9 mouse cellular contexts compared by ENCODE assay signal in genomic region chr17:27547253-27547868, GRCm38 (mm10). TPM values are rescaled to one million over a fixed set of nuclear protein-coding genes. Genes with fewer than 3 reads are reported as not detected.
DNase-seq lines count a peak whose midpoint lies in the region; ATAC-seq lines count a peak whose summit lies in the region.
"Had no signal": no experiment of that assay in that cellular context is flagged by ENCODE, and none has a peak within 500 bp of the region (broad histone marks: within the 10 kb centered on the region; RNA-seq: fewer than 3 reads in every experiment).

No protein-coding gene starts in this region.

- H3K36me3 ChIP-seq in forebrain, embryonic 10.5 days (replicated peaks), result no peaks in the 10 kb centered on the region
- no peaks in the 10 kb centered on the region for H3K36me3 ChIP-seq in forebrain, embryonic 15.5 days
- no peaks in the 10 kb centered on the region for H3K36me3 ChIP-seq in heart, embryonic 11.5 days (ENCODE audit: control insufficient read depth, insufficient read depth, low read length)
- no peaks in the 10 kb centered on the region for H3K36me3 ChIP-seq in limb, embryonic 10.5 days
- no peaks in the 10 kb centered on the region for H3K36me3 ChIP-seq in hindbrain, embryonic 11.5 days (ENCODE audit: control insufficient read depth, insufficient read depth, low read length)

- 69% methylated on average over 9 of the region's 9 CpGs for WGBS in forebrain, embryonic 10.5 days
- WGBS in forebrain, embryonic 15.5 days, result 75% methylated on average over 9 of the region's 9 CpGs
- 63% methylated on average over 9 of the region's 9 CpGs for WGBS in heart, embryonic 11.5 days (ENCODE audit: insufficient replicate concordance)
- WGBS in limb, embryonic 10.5 days, result 78% methylated on average over 9 of the region's 9 CpGs
- 71% methylated on average over 9 of the region's 9 CpGs for WGBS in hindbrain, embryonic 11.5 days

- H3K9me3 ChIP-seq in forebrain, embryonic 10.5 days, result no peaks in the 10 kb centered on the region
- H3K9me3 ChIP-seq in forebrain, embryonic 15.5 days, result no peaks in the 10 kb centered on the region
- H3K9me3 ChIP-seq in heart, embryonic 11.5 days (replicated peaks; ENCODE audit: control insufficient read depth, low read length), result no peaks in the 10 kb centered on the region
- no peaks in the 10 kb centered on the region for H3K9me3 ChIP-seq in limb, embryonic 10.5 days (replicated peaks)
- no peaks in the 10 kb centered on the region for H3K9me3 ChIP-seq in hindbrain, embryonic 11.5 days (ENCODE audit: control insufficient read depth, low read length)

- ATAC-seq in forebrain, embryonic 15.5 days (replicated peaks), result no peak
- 0 out of 2 replicates have a peak, but pooled peaks have one; percentile 29 for ATAC-seq in heart, embryonic 11.5 days (replicated peaks; ENCODE audit: insufficient number of reproducible peaks, low FRiP score, low TSS enrichment)
- ATAC-seq in CD4-positive, CD25-positive, alpha-beta regulatory T cell, adult 4 months, result no peak
- no peak for ATAC-seq in hindbrain, embryonic 11.5 days (ENCODE audit: low FRiP score)
- ATAC-seq: midbrain, embryonic 16.5 days had no signal

- H3K27ac ChIP-seq in forebrain, embryonic 10.5 days, result peak overlapping the region; percentile 16; the same call in 1 of the 2 replicates
- H3K27ac ChIP-seq in forebrain, embryonic 15.5 days (replicated peaks), result no peak overlapping the region
- H3K27ac ChIP-seq in heart, embryonic 11.5 days (ENCODE audit: low read depth, low read length), result no peak overlapping the region
- H3K27ac ChIP-seq in limb, embryonic 10.5 days, result peak overlapping the region; percentile 70
- H3K27ac ChIP-seq in hindbrain, embryonic 11.5 days (ENCODE audit: low read depth, low read length), result no peak overlapping the region

- H3K4me1 ChIP-seq in forebrain, embryonic 10.5 days, result peaks cover 55% of the 10 kb centered on the region
- peaks cover 8% of the 10 kb centered on the region for H3K4me1 ChIP-seq in forebrain, embryonic 15.5 days
- H3K4me1 ChIP-seq in heart, embryonic 11.5 days (ENCODE audit: control insufficient read depth, insufficient read depth, low read length), result peaks cover 8% of the 10 kb centered on the region
- peaks cover 59% of the 10 kb centered on the region for H3K4me1 ChIP-seq in limb, embryonic 10.5 days
- peaks cover 12% of the 10 kb centered on the region for H3K4me1 ChIP-seq in hindbrain, embryonic 11.5 days (replicated peaks; ENCODE audit: control insufficient read depth, insufficient read depth, low read length)

- peaks cover 8% of the 10 kb centered on the region; the same call in 1 of the 2 replicates for H3K27me3 ChIP-seq in forebrain, embryonic 10.5 days (ENCODE audit: poor library complexity, severe bottlenecking)
- H3K27me3 ChIP-seq in forebrain, embryonic 15.5 days, result no peaks in the 10 kb centered on the region
- no peaks in the 10 kb centered on the region for H3K27me3 ChIP-seq in heart, embryonic 11.5 days (ENCODE audit: control insufficient read depth, insufficient read depth, low read length)
- peaks cover 9% of the 10 kb centered on the region; the same call in 1 of the 2 replicates for H3K27me3 ChIP-seq in limb, embryonic 10.5 days (ENCODE audit: low read depth, poor library complexity, severe bottlenecking)
- no peaks in the 10 kb centered on the region for H3K27me3 ChIP-seq in hindbrain, embryonic 11.5 days (ENCODE audit: control insufficient read depth, insufficient read depth, low read length)

- no peak overlapping the region for H3K9ac ChIP-seq in forebrain, embryonic 15.5 days (replicated peaks)
- peak overlapping the region; percentile 49; the same call in 1 of the 2 replicates for H3K9ac ChIP-seq in heart, embryonic 11.5 days (ENCODE audit: low read depth, low read length)
- H3K9ac ChIP-seq in hindbrain, embryonic 11.5 days (ENCODE audit: low read depth, low read length), result no peak overlapping the region

- no peak overlapping the region for H3K4me2 ChIP-seq in forebrain, embryonic 15.5 days (replicated peaks)
- H3K4me2 ChIP-seq in heart, embryonic 11.5 days, result no peak overlapping the region
- H3K4me2 ChIP-seq in hindbrain, embryonic 11.5 days (replicated peaks; ENCODE audit: low read depth, low read length), result no peak overlapping the region

- no peak overlapping the region for H3K4me3 ChIP-seq in forebrain, embryonic 10.5 days
- H3K4me3 ChIP-seq in forebrain, embryonic 15.5 days, result no peak overlapping the region
- no peak overlapping the region for H3K4me3 ChIP-seq in heart, embryonic 11.5 days (ENCODE audit: low read depth, low read length)
- 0 out of 2 replicates have a peak overlapping the region, but pooled peaks have one; percentile 8 for H3K4me3 ChIP-seq in limb, embryonic 10.5 days
- H3K4me3 ChIP-seq in hindbrain, embryonic 11.5 days (ENCODE audit: low read depth, low read length), result no peak overlapping the region

- no peak for DNase-seq in forebrain, embryonic 10.5 days (ENCODE audit: extremely low spot score, low spot score)
- peak; percentile 84 for DNase-seq in adrenal gland, postnatal 10 days
- no peak for DNase-seq in limb, embryonic 10.5 days (ENCODE audit: low spot score)
- no peak for DNase-seq in testis, postnatal 10 days (ENCODE audit: low spot score)
- no peak for DNase-seq in hindbrain, embryonic 11.5 days (ENCODE audit: low spot score)

RNA-seq across cellular contexts. Expression of gene Hmga1, which starts 8.9 kb away (rescaled TPM):
- 821 and 911 TPM in 2 replicates for polyA plus RNA-seq in forebrain, embryonic 10.5 days (2016; fragmentation: Nextera tagmentation; extraction: Ambion mirVana)
- polyA plus RNA-seq in forebrain, embryonic 15.5 days (2015; fragmentation: Nextera tagmentation; extraction: Ambion mirVana), result 106 and 121 TPM in 2 replicates
- 10 to 100 TPM; 27.0 to 29.5 TPM for total RNA-seq in adrenal gland, postnatal 10 days (2021)
- 261 and 278 TPM in 2 replicates for polyA plus RNA-seq in heart, embryonic 11.5 days (2014; fragmentation: Nextera tagmentation; extraction: Ambion mirVana)
- 904 and 1,218 TPM in 2 replicates for polyA plus RNA-seq in limb, embryonic 10.5 days (2016; fragmentation: Nextera tagmentation; extraction: Ambion mirVana)
- 10 to 100 TPM; 82.7 to 84.0 TPM for polyA plus RNA-seq in CD4-positive, CD25-positive, alpha-beta regulatory T cell, adult 4 months (2017; shearing (Covaris generic))
- 305 and 319 TPM in 2 replicates for polyA plus RNA-seq in hindbrain, embryonic 11.5 days (2014; fragmentation: Nextera tagmentation; extraction: Ambion mirVana)

RNA-seq across cellular contexts. Expression of gene AI413582, which starts 18.2 kb away (rescaled TPM):
- 12.5 and 12.7 TPM in 2 replicates for polyA plus RNA-seq in forebrain, embryonic 10.5 days (2016; fragmentation: Nextera tagmentation; extraction: Ambion mirVana)
- 34.8 and 37.4 TPM in 2 replicates for polyA plus RNA-seq in forebrain, embryonic 15.5 days (2015; fragmentation: Nextera tagmentation; extraction: Ambion mirVana)
- 10 to 100 TPM; 10.8 to 15.5 TPM for total RNA-seq in adrenal gland, postnatal 10 days (2021)
- 18.1 and 18.3 TPM in 2 replicates for polyA plus RNA-seq in heart, embryonic 11.5 days (2014; fragmentation: Nextera tagmentation; extraction: Ambion mirVana)
- 9.4 TPM in 2 replicates for polyA plus RNA-seq in limb, embryonic 10.5 days (2016; fragmentation: Nextera tagmentation; extraction: Ambion mirVana)
- 100 to 1,000 TPM; 106 to 112 TPM for polyA plus RNA-seq in CD4-positive, CD25-positive, alpha-beta regulatory T cell, adult 4 months (2017; shearing (Covaris generic))
- 17.1 and 19.0 TPM in 2 replicates for polyA plus RNA-seq in hindbrain, embryonic 11.5 days (2014; fragmentation: Nextera tagmentation; extraction: Ambion mirVana)

RNA-seq across cellular contexts. Expression of gene Grm4, which starts 26.2 kb away (rescaled TPM):
- 0.61 and 0.73 TPM in 2 replicates for polyA plus RNA-seq in forebrain, embryonic 10.5 days (2016; fragmentation: Nextera tagmentation; extraction: Ambion mirVana)
- polyA plus RNA-seq in forebrain, embryonic 15.5 days (2015; fragmentation: Nextera tagmentation; extraction: Ambion mirVana), result 2.4 and 3.0 TPM in 2 replicates
- 1 to 10 TPM; 1.9 to 3.5 TPM for total RNA-seq in adrenal gland, postnatal 10 days (2021)
- 0.06 and 0.07 TPM in 2 replicates for polyA plus RNA-seq in heart, embryonic 11.5 days (2014; fragmentation: Nextera tagmentation; extraction: Ambion mirVana)
- 0.06 and 0.35 TPM in 2 replicates for polyA plus RNA-seq in limb, embryonic 10.5 days (2016; fragmentation: Nextera tagmentation; extraction: Ambion mirVana)
- not detected for polyA plus RNA-seq in CD4-positive, CD25-positive, alpha-beta regulatory T cell, adult 4 months (2017; shearing (Covaris generic))
- polyA plus RNA-seq in hindbrain, embryonic 11.5 days (2014; fragmentation: Nextera tagmentation; extraction: Ambion mirVana), result 2.5 and 3.6 TPM in 2 replicates

Comparison
In these comparisons a context has a peak if more than half of its experiments do, and no peak if none do; other contexts are left out.
1. H3K27ac ChIP-seq: peak in forebrain, embryonic 10.5 days (single experiment) and limb, embryonic 10.5 days (single experiment); none in forebrain, embryonic 15.5 days (single experiment), heart, embryonic 11.5 days (single experiment) and hindbrain, embryonic 11.5 days (single experiment).